Mouse (Mus musculus) thymus, postnatal 4 days (tissue): ENCODE measurements around the gene Ginm1.
"Not testable (repeated sequence)": the region's sequence is repeated elsewhere in the genome, so short reads cannot be mapped to it uniquely, and the experiment has no call there.

ENCODE experiments used
- DNase-seq: peaks from one replicate; pipeline ENCODE4 v3.0.0; 2021

The Ginm1 gene

GRCm38 (mm10) chr10:7802519-7803140 is 10.0 kb upstream of the Ginm1 start:
- no peak for DNase-seq

GRCm38 (mm10) chr10:7801258-7801657 is 8.6 kb upstream of the Ginm1 start:
- DNase-seq = no peak

GRCm38 (mm10) chr10:7792254-7792750 is 322 bp downstream of the Ginm1 start:
- no peak for DNase-seq

- no peak for DNase-seq
These were observed 5.3 kb downstream of the Ginm1 start for GRCm38 (mm10) chr10:7787319-7787718.

- DNase-seq = no peak
These were observed 11.4 kb downstream of the Ginm1 start for GRCm38 (mm10) chr10:7781214-7781613.

- peak; percentile 94 for DNase-seq
These were observed 12.1 kb downstream of the Ginm1 start for GRCm38 (mm10) chr10:7780238-7781176.

DNA sequence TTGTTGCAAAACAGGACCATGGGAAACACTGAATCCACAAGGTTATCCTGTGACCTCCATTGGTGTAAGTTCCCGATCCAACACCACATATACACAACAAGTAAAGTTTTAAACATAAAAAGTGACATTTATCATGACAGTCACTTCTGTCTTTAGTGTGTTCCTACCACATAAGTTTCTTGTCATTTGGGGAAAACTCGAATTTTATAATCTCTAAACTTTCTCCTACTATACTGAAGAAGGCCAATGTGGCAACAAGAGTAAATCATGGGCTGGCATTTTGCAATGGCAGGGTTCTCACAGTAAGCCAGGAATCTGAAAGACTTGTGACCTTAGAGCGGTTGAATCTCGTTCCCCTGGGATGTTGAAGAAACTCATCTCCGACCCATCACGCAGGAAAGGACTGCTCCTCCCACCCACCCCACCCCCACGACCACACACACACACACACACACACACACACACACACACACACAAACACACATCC is 12.8 kb downstream of the Ginm1 start:
- no peak for DNase-seq

DNA sequence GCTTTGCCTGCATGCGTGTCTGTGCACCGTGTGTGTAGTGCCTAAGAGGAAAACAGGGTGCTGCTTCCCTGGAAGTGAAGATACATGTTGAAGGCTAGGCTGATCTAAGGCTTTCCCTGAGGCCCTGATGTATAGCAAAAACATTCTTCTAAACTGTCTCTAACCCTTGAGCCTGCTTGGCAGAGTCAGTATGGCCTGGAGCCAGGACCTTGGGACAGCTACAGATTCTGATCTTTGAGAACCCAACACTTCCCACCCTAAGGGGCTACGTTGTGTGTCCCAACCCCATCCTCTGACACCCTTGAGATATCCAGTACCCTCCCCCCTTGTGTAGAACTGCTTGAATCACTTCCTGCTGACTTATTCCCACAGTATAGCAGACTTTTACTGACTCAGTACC is 14.3 kb downstream of the Ginm1 start:
- no peak for DNase-seq

DNA sequence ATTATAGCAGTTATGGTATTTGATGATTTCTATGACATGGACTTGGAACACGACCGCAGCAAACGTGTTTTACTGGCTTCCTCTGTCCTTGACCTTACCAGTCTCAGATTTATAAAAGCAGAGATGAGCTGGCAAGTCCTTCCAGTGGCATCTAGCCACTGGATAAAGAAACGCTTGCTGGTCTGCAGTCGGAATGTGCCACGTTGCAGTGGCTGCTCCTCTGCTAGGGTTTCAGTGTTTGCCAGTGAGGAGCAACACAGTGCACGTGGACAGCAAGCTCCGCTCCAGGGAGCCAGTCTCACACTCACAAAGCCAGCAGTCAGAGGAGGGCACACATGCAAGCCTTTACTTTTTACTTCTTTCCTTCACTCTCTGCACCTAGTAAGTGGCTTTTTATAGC is 17.2 kb downstream of the Ginm1 start:
- DNase-seq = no peak

DNA sequence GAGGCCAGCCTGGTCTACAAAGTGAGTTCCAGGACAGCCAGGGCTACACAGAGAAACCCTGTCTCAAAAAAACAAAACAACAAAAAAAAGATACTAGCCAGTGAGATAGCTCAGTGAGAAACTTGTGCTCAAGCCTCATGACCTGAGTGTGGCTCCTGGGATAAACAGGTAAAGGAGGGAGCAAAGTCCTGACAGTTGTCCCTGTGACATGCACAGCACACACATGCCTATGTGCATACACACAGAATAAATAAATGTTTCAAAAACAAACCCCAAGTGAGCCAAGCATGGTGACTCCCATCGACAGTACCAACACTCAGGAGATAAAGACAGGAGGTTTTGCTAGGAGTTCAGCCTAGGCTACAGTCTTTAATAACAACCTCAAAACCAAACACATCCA is 19.9 kb downstream of the Ginm1 start:
- DNase-seq = no peak

GRCm38 (mm10) chr10:7772346-7772745 is 20.3 kb downstream of the Ginm1 start:
- no peak for DNase-seq

- no peak for DNase-seq
These were observed 35.1 kb downstream of the Ginm1 start for GRCm38 (mm10) chr10:7757544-7757943.

- DNase-seq = no peak
These were observed 43.9 kb downstream of the Ginm1 start for GRCm38 (mm10) chr10:7748752-7749151.

DNA sequence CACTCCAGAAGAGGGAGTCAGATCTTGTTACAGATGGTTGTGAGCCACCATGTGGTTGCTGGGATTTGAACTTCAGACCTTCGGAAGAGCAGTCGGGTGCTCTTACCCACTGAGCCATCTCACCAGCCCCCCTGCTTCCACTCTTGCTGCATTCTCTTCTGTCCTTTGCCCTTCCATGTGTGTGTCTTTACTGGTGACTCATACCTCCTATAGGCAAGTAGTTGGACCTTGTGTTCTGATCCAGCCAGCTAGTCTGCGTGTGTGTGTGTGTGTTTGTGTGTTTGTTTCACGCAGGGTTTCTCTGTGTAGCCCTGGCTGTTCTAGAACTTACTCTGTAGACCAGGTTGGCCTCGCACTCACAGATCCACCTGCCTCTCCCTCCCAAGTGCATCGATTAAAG is 47.1 kb downstream of the Ginm1 start:
- DNase-seq = not testable (repeated sequence)

GRCm38 (mm10) chr10:7737914-7738313 is 54.7 kb downstream of the Ginm1 start:
- DNase-seq = no peak

GRCm38 (mm10) chr10:7737122-7737521 is 55.5 kb downstream of the Ginm1 start:
- no peak for DNase-seq

DNA sequence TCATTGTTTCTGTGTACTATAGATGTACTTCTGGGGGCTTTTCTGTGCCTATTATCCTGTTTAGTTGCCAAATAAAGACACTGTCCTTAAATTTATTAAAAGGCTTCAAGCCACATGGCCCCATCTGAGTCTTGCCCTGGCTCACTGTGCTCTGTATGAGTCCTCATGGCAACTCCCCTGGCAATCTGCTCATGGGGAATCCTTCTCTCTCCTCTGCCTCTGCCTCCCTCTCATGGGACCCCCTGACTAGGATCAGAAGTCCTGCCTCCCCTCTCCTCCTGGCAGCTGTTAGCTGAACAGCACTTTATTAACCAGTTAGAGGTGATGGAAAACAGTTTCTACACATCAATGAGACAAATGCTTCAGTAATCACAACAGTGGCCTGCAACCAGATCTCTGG is 61.0 kb downstream of the Ginm1 start:
- DNase-seq = no peak

GRCm38 (mm10) chr10:7727011-7727410 is 65.6 kb downstream of the Ginm1 start:
- DNase-seq = no peak

GRCm38 (mm10) chr10:7726501-7726812 is 66.2 kb downstream of the Ginm1 start:
- no peak for DNase-seq

DNA sequence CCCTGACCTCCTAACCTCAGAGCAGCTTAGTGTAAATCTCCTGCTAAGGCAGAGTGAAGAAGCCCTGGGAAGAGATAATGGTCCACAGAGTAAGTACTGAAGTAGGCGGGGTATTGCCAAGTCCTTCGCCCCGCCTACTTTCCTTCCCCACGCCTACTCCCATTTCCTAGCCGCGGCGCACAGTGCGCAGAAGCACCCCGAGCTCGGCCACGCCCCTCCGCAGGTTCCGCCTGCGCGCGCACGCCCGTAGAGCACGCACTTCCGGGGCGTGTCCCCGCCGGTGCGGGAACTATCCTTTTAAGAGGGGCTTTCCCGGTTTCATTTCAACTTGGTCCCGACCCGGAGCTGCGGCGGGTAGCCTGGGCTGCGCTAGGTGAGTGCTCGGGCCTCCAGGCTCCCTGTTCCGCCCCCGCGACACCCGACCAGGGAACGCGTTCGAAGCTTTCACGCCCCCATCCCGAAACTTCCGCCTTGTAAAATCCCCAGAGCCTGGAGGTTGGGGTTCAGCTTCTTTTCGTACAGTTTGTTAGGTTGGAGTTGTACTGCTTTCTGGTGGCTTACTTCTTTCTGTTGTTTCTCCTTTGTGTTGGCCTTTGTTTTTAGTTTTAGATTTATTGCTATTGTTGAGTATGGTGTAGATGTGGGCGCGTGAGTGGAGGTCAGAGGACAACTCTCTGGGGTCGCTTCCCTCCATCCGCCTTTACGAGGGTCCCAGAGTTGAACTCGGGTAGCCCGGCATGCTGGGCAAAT is 66.7 kb downstream of the Ginm1 start, which contains the start of gene Katna1:
TSS of gene Katna1 (plus strand) at position 250 of the 750 bp plus-strand sequence.
- DNase-seq = peak; percentile 99
